Mouse (Mus musculus): ENCODE measurements at regions not wholly inside any gene's neighbourhood (a gene's known extent, or its start where the extent isn't known, plus 50 kb on each side); places are given as distances from the start of the nearest gene placed in this dataset.

GRCm38 (mm10) chr14:90488301-90488700 lies 2017.1 kb upstream of the Pcdh20 start:
- no peak for DNase-seq

GRCm38 (mm10) chr14:90447971-90448370 lies 1976.8 kb upstream of the Pcdh20 start:
- DNase-seq: no peak

DNA sequence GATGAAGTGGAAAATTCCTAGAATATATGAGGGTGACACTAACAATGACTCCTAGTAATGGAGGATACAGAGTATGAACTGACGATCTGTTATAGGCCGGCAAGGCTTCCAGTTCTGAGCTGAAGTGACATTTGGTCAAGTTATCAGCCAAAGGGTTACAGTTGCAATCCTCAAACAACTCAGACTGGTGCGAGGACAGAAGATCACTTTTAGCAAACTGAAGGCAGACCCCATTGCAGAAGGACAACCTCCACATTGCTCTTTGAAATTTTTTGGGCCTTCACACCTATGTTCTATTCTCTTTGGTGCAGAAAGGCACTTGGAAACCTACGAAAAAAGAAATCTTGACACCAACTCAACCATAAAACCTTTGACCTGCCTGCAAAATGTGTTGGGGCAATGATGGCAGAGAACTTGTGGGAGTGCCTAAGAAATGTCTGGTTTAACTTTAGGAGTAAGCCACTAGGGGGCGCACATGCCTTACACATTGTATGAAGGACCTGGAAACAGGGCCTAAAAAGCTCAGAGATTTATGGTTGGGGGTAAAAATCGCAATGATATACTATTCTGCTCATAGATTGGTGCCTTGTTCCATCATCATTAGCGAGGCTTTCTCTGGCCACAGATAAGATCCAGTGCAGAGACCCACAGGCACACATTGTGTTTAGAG lies 1961.8 kb upstream of the Pcdh20 start:
- peak; percentile 31 for DNase-seq

DNA sequence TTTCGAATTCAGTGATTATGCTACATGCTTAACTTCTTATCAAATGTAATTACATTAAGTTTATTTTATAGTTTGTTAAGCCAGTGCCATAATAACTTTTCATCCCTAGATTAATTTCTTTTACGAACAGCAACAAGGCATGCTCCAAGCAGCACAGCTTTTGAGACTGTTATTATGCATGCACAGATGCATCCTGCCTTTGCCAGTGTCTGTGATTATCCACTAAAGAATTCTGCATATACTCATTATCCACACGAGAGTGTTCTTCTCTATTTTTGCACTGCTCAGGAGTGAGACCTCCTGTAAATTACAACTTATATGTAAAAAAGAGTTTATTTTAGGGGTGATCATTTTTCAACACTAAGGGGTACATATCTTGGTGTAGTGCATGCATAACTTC lies 1941.5 kb upstream of the Pcdh20 start:
- no peak for DNase-seq

DNA sequence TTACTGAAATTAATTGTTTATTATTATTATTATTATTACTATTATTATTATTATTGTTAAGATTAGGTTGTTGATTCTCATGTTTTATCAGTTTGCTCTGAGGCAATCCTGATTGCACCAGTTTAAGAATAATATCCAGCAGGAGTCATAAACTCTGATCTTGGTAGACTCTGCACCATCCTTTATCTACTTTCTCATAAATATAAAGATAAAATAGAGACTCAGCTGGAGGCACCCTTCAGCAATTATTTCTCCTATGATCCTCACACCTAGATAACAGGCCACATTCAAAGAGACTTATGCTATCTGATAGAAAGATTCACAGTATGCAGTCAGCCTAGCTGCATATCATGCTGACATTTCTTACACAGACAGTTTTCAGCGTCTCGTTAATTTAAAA lies 1935.2 kb upstream of the Pcdh20 start:
- no peak for DNase-seq

DNA sequence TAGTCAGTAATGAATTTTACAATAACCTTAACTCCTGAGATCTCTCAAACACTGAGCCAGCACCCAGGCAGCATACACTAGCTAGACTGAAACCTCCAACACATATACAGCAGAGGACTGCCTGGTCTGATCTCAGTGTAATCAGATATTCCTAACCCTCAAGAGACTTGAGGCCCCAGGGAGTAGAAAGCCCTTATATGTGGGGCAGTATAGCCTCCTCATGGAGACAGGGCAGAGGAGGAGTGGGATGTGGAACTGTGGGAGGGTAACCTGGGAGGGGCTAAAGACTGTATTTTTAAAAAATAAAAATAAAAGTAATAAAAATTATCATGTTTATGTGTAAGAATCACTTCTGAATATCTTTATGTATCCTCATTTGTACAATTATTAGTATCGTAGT lies 1934.3 kb upstream of the Pcdh20 start:
- DNase-seq: no peak

GRCm38 (mm10) chr14:90367256-90367936 lies 1896.2 kb upstream of the Pcdh20 start:
- no peak for DNase-seq

- DNase-seq: no peak
These were observed 1863.3 kb upstream of the Pcdh20 start for GRCm38 (mm10) chr14:90334541-90334940.

DNA sequence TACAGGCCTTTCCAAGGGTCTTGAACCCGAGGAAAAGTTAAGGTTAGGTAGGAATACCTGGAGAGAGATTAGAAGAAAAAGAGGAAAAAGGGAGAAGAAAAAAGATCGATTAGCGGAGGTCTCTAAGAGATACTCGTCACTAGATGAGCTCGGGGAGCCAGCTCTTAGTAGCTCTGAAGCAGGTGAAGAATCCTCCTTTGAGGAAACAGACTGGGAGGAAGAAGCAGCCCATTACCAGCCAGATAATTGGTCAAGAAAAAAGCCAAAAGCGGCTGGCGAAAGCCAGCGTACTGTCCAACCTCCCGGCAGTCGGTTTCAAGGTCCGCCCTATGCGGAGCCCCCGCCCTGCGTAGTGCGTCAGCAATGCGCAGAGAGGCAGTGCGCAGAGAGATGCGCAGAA lies 1824.3 kb upstream of the Pcdh20 start:
- peak; percentile 5 for DNase-seq

DNA sequence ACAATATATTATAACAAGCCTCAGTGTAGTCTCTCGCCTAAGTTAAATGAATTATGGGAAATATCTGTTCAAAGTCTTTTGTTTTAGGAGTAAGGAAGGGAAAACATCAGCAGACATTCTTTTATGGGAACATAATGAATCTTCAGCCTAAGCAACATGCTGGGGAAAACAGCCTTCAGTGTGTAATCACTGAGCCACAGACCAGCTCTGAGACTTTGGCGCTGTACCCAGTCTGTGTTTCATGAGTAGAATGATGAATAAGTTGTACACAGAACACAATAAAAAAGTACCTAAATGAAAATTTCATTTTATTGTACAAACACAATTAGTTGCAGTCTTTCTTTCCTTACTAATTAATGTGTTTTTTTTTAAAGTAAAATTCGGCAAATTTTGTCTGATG lies 1774.8 kb upstream of the Pcdh20 start:
- no peak for DNase-seq

DNA sequence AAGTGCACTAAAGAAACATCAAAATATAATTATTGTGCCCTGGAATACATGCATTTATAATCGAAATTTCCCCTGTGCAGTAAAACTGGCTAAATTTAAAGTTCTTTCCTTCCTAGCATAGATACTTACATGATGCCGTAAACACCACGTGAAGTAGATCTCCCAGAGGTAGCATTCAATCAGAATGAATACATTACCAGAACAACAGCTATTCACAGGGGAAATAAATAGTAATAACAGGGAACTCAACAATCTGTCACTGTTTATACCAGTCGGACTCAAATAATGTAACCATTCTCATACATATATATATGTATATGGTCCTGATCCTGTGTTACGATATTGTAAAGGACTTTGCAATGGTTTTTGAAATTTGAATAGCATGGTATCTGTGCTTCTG lies 1761.5 kb upstream of the Pcdh20 start:
- no peak for DNase-seq

GRCm38 (mm10) chr14:90200294-90200693 lies 1729.1 kb upstream of the Pcdh20 start:
- no peak for DNase-seq

GRCm38 (mm10) chr14:90197791-90198190 lies 1726.6 kb upstream of the Pcdh20 start:
- no peak for DNase-seq

- DNase-seq: no peak
These were observed 1701.5 kb upstream of the Pcdh20 start for GRCm38 (mm10) chr14:90172729-90173128.
